Mouse (Mus musculus): Measurements from ENCODE around the gene Gm45208. TPM values are rescaled to one million over a fixed set of nuclear protein-coding genes. Genes with fewer than 3 reads are reported as not detected.

The Gm45208 gene
- polyA plus RNA-seq (2014; fragmentation: Illumina TruSeq; extraction: RNeasy Lipid Tissue Mini Kit (QIAGEN cat#74804)), result not detected

GRCm38 (mm10) chrX:7721514-7722281, at the start of gene Gm45208:
Gm45208 (plus strand) TSS chrX:7722245.

DNA sequence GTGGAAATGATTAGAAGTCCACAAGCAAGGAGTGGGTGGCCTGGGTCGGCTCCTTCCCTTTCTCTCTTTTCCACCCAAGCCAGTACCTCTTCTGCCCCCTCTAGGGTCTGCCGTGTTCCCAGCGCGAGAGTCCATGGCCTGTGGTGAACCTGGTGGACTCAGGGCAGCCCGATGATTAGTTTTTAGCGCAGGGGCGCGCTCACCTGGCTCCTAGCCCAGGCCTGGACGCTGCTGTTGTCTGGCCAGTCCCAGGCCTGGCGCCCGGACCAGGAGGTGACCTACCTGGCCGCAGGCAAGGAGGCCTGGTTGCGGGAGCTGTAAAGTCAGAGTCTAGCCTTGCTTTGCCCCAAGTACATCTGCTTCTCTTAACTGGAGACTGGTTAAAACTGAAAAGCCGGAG, 41.2 kb upstream of the Gm45208 start, which contains the start of gene Magix:
Gene Magix (minus strand): TSS at position 388 of the 400 bp plus-strand sequence.

DNA sequence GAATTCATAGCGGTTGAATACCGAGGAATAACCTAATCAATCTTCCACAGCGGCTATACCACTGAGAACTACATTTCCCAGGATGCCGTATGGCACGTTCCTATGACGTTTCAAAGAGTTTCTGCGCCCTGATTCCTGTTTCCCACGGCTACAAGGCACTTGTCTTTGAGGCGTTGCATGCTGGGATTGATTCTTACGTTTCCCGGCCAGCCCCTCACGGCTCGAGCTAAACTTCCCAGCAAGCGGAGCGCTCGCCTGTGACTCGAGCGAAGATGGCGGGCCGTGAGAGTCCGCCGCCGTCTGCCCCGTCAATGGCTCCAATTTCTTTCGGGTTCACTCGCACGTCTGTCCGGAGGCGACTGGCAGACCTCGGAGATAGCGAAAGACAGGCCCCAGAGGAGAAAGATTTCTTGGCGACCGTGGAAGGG, 25.1 kb upstream of the Gm45208 start, which contains the start of gene Gpkow:
Gene Gpkow (plus strand): TSS at position 178 of the 428 bp plus-strand sequence.

GRCm38 (mm10) chrX:7714135-7714899, 7.7 kb upstream of the Gm45208 start, which contains the start of gene Wdr45:
Wdr45 (plus strand) TSS chrX:7714333.

DNA sequence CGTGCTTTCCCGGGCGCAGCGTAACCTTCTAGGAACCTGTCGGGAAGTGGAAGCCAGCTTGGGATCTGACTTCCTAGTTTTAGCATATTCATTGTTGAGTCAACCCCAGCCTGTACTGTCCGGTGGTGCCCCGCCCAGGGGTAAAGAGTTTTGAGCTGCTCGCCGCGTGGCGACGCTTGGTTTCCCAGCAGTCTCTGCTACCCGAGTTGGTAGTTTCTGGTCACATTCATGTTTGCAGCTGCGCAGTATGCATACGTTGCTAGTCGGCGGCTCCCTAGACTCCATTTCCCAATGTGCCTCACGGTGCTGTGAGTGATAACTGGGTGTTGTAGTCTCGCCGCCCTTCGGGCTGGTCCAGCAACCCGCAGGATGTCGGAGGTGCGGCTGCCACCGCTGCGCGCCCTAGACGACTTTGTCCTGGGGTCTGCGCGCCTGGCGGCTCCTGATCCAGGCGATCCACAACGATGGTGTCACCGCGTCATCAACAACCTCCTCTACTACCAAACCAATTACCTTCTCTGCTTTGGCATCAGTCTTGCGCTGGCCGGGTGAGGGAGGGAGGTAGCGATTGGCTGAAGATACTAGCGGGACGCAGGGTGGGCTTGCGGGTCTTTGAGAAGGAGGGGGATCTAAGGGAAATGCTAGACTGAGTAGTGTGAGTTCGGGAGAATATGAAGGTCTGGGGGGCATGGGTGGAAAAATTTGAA, 6.3 kb downstream of the Gm45208 start, which contains the start of gene Praf2:
Gene Praf2 (plus strand): TSS at position 225 of the 707 bp plus-strand sequence.

GRCm38 (mm10) chrX:7750432-7751116, 28.5 kb downstream of the Gm45208 start, which contains the start of gene Ccdc120:
Ccdc120 (minus strand) TSS chrX:7750905.

DNA sequence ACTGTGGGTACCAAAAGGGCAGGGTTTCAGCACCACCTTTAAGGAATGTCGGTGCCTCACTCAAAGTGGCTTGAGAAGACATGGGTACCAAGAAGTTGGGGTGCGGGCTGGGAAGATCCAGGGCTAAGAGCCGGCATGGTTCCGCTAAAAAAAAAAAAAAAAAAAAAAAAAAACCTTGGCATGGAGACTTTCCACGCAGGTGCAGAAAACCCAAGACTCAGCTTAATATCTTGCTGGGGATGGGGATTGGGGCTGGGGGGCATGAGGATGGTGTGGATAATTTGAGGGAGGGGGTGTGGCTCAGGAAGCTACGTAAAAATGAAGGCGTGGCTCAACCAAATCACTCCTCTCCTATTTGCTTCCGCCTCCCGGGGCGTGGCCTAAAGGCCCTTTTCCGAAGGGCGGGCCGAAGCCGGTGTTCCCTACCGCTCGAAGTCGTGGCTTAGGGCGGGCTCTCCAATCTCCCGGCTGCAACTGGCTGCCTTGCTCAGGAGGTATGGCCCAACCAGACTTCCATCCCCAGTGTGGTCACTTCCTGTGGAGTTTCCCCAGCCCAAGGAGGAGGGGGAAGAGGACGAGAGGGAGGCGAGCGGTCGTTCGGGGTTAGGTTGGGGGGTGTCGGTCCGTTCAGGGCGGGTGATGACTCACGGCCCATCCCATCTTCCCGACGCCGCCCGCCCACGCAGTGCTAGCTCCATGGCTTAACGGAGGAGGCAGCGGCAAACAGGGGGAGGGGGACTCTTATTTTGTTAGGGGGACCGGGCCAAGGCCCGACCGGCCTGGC, 40.3 kb downstream of the Gm45208 start, which contains the start of gene Tfe3:
Gene Tfe3 (plus strand): TSS at position 424 of the 784 bp plus-strand sequence.

Other genes starting within 250 kb of the Gm45208 start
- gene Foxp3, start 148.6 kb upstream of the Gm45208 start, polyA plus RNA-seq (2014; fragmentation: Illumina TruSeq; extraction: RNeasy Lipid Tissue Mini Kit (QIAGEN cat#74804)), result not detected
- gene Ppp1r3f, start 148.0 kb upstream of the Gm45208 start, polyA plus RNA-seq (2014; fragmentation: Illumina TruSeq; extraction: RNeasy Lipid Tissue Mini Kit (QIAGEN cat#74804)), result 0.94 TPM
- gene Ccdc22, start 116.7 kb upstream of the Gm45208 start, polyA plus RNA-seq (2014; fragmentation: Illumina TruSeq; extraction: RNeasy Lipid Tissue Mini Kit (QIAGEN cat#74804)), result 1.4 TPM
- gene Cacna1f, start 115.2 kb upstream of the Gm45208 start, polyA plus RNA-seq (2014; fragmentation: Illumina TruSeq; extraction: RNeasy Lipid Tissue Mini Kit (QIAGEN cat#74804)), result not detected
- gene Syp, start 83.8 kb upstream of the Gm45208 start, polyA plus RNA-seq (2014; fragmentation: Illumina TruSeq; extraction: RNeasy Lipid Tissue Mini Kit (QIAGEN cat#74804)), result 1.1 TPM
- 5.1 TPM for gene Prickle3, start 65.0 kb upstream of the Gm45208 start, polyA plus RNA-seq (2014; fragmentation: Illumina TruSeq; extraction: RNeasy Lipid Tissue Mini Kit (QIAGEN cat#74804))
- 62.5 TPM for gene Plp2, start 50.9 kb upstream of the Gm45208 start, polyA plus RNA-seq (2014; fragmentation: Illumina TruSeq; extraction: RNeasy Lipid Tissue Mini Kit (QIAGEN cat#74804))
- gene Magix, start 41.0 kb upstream of the Gm45208 start, polyA plus RNA-seq (2014; fragmentation: Illumina TruSeq; extraction: RNeasy Lipid Tissue Mini Kit (QIAGEN cat#74804)), result 0.43 TPM
- gene Gpkow, start 25.1 kb upstream of the Gm45208 start, polyA plus RNA-seq (2014; fragmentation: Illumina TruSeq; extraction: RNeasy Lipid Tissue Mini Kit (QIAGEN cat#74804)), result 77.7 TPM
- gene Wdr45, start 7.9 kb upstream of the Gm45208 start, polyA plus RNA-seq (2014; fragmentation: Illumina TruSeq; extraction: RNeasy Lipid Tissue Mini Kit (QIAGEN cat#74804)), result 4.6 TPM
- gene Praf2, start 6.2 kb downstream of the Gm45208 start, polyA plus RNA-seq (2014; fragmentation: Illumina TruSeq; extraction: RNeasy Lipid Tissue Mini Kit (QIAGEN cat#74804)), result 17.5 TPM
- gene Ccdc120, start 28.7 kb downstream of the Gm45208 start, polyA plus RNA-seq (2014; fragmentation: Illumina TruSeq; extraction: RNeasy Lipid Tissue Mini Kit (QIAGEN cat#74804)), result 1.6 TPM
- 9.8 TPM for gene Tfe3, start 40.3 kb downstream of the Gm45208 start, polyA plus RNA-seq (2014; fragmentation: Illumina TruSeq; extraction: RNeasy Lipid Tissue Mini Kit (QIAGEN cat#74804))
- gene Gripap1, start 67.5 kb downstream of the Gm45208 start, polyA plus RNA-seq (2014; fragmentation: Illumina TruSeq; extraction: RNeasy Lipid Tissue Mini Kit (QIAGEN cat#74804)), result 12.8 TPM
- 0.74 TPM for gene Kcnd1, start 100.0 kb downstream of the Gm45208 start, polyA plus RNA-seq (2014; fragmentation: Illumina TruSeq; extraction: RNeasy Lipid Tissue Mini Kit (QIAGEN cat#74804))
- gene Otud5, start 119.1 kb downstream of the Gm45208 start, polyA plus RNA-seq (2014; fragmentation: Illumina TruSeq; extraction: RNeasy Lipid Tissue Mini Kit (QIAGEN cat#74804)), result 41.7 TPM
- gene Pim2, start 156.0 kb downstream of the Gm45208 start, polyA plus RNA-seq (2014; fragmentation: Illumina TruSeq; extraction: RNeasy Lipid Tissue Mini Kit (QIAGEN cat#74804)), result 5.0 TPM
- 3.1 TPM for gene Slc35a2, start 161.8 kb downstream of the Gm45208 start, polyA plus RNA-seq (2014; fragmentation: Illumina TruSeq; extraction: RNeasy Lipid Tissue Mini Kit (QIAGEN cat#74804))
- 18.8 TPM for gene Pqbp1, start 177.0 kb downstream of the Gm45208 start, polyA plus RNA-seq (2014; fragmentation: Illumina TruSeq; extraction: RNeasy Lipid Tissue Mini Kit (QIAGEN cat#74804))
- 3.8 TPM for gene Timm17b, start 177.1 kb downstream of the Gm45208 start, polyA plus RNA-seq (2014; fragmentation: Illumina TruSeq; extraction: RNeasy Lipid Tissue Mini Kit (QIAGEN cat#74804))
- not detected for gene Gm10491, start 185.6 kb downstream of the Gm45208 start, polyA plus RNA-seq (2014; fragmentation: Illumina TruSeq; extraction: RNeasy Lipid Tissue Mini Kit (QIAGEN cat#74804))
- not detected for gene Gm10490, start 187.3 kb downstream of the Gm45208 start, polyA plus RNA-seq (2014; fragmentation: Illumina TruSeq; extraction: RNeasy Lipid Tissue Mini Kit (QIAGEN cat#74804))
- not detected for gene Pcsk1n, start 197.6 kb downstream of the Gm45208 start, polyA plus RNA-seq (2014; fragmentation: Illumina TruSeq; extraction: RNeasy Lipid Tissue Mini Kit (QIAGEN cat#74804))
- gene Eras, start 206.4 kb downstream of the Gm45208 start, polyA plus RNA-seq (2014; fragmentation: Illumina TruSeq; extraction: RNeasy Lipid Tissue Mini Kit (QIAGEN cat#74804)), result not detected
- gene Hdac6, start 225.6 kb downstream of the Gm45208 start, polyA plus RNA-seq (2014; fragmentation: Illumina TruSeq; extraction: RNeasy Lipid Tissue Mini Kit (QIAGEN cat#74804)), result 3.9 TPM